Mouse (Mus musculus): Measurements from ENCODE around the gene Fam19a4.

The Fam19a4 gene

GRCm38 (mm10) chr6:97060074-97060681 is at the start of gene Fam19a4:
TSS of gene Fam19a4 (minus strand) at chr6:97060413.
- CTCF ChIA-PET = interaction anchor here (0.6 kb wide), 1 partner anchor 12 kb away, joined by 10 read pairs; no protein-coding TSS in a partner anchor

GRCm38 (mm10) chr6:97106777-97107176 is 46.6 kb upstream of the Fam19a4 start:
- CTCF ChIA-PET = no interaction called here

GRCm38 (mm10) chr6:97106106-97106505 is 45.9 kb upstream of the Fam19a4 start:
- CTCF ChIA-PET = no interaction called here

- CTCF ChIA-PET = no interaction called here
Measured at GRCm38 (mm10) chr6:97104264-97104852, 44.1 kb upstream of the Fam19a4 start.

GRCm38 (mm10) chr6:97101958-97102702 is 41.9 kb upstream of the Fam19a4 start:
- CTCF ChIA-PET = no interaction called here

GRCm38 (mm10) chr6:97101190-97101957 is 41.2 kb upstream of the Fam19a4 start:
- CTCF ChIA-PET = no interaction called here

GRCm38 (mm10) chr6:97082336-97082735 is 22.1 kb upstream of the Fam19a4 start:
- CTCF ChIA-PET = no interaction called here

GRCm38 (mm10) chr6:97080016-97080415 is 19.8 kb upstream of the Fam19a4 start:
- CTCF ChIA-PET = no interaction called here

GRCm38 (mm10) chr6:97059599-97059998 is 614 bp downstream of the Fam19a4 start:
- CTCF ChIA-PET = no interaction called here

GRCm38 (mm10) chr6:97052196-97052770 is 7.9 kb downstream of the Fam19a4 start:
- CTCF ChIA-PET = no interaction called here

GRCm38 (mm10) chr6:97048403-97048802 is 11.8 kb downstream of the Fam19a4 start:
- CTCF ChIA-PET = no interaction called here

- CTCF ChIA-PET = no interaction called here
Measured at GRCm38 (mm10) chr6:97046541-97046940, 13.7 kb downstream of the Fam19a4 start.

GRCm38 (mm10) chr6:97027110-97027677 is 33.0 kb downstream of the Fam19a4 start:
- CTCF ChIA-PET = no interaction called here

- CTCF ChIA-PET = no interaction called here
Measured at GRCm38 (mm10) chr6:97019323-97019722, 40.9 kb downstream of the Fam19a4 start.

- CTCF ChIA-PET = no interaction called here
Measured at GRCm38 (mm10) chr6:97016711-97017110, 43.5 kb downstream of the Fam19a4 start.

GRCm38 (mm10) chr6:97016018-97016417 is 44.2 kb downstream of the Fam19a4 start:
- CTCF ChIA-PET = no interaction called here

GRCm38 (mm10) chr6:97006513-97007094 is 53.6 kb downstream of the Fam19a4 start:
- CTCF ChIA-PET = interaction anchor here (0.6 kb wide), 2 partner anchors 661 to 1491 kb away, joined by 3 to 6 read pairs; no protein-coding TSS in a partner anchor

GRCm38 (mm10) chr6:97005038-97005437 is 55.2 kb downstream of the Fam19a4 start:
- CTCF ChIA-PET = no interaction called here

GRCm38 (mm10) chr6:96995556-96996159 is 64.6 kb downstream of the Fam19a4 start:
- CTCF ChIA-PET = no interaction called here

- CTCF ChIA-PET = no interaction called here
Measured at GRCm38 (mm10) chr6:96991741-96992140, 68.5 kb downstream of the Fam19a4 start.

GRCm38 (mm10) chr6:96977537-96977936 is 82.7 kb downstream of the Fam19a4 start:
- CTCF ChIA-PET = no interaction called here

Measured in spleen, embryonic (tissue).